Mouse (Mus musculus) G1E (cell line): ENCODE results near the gene Defb25.

Experiments used
- CTCF ChIP-seq: IDR thresholded peaks from 2 replicates; pipeline ENCODE4 v1.5.1; 2012; ENCODE audit warnings: low read depth, low read length, inconsistent platforms, mixed read lengths
- POLR2AphosphoS5 ChIP-seq: IDR thresholded peaks from 2 replicates; pipeline ENCODE4 v1.6.1; 2012; ENCODE audit warnings: low read depth, low read length, inconsistent platforms; ENCODE audit not compliant: insufficient replicate concordance

- TF ChIP-seq POLR2AphosphoS5 = no peak
- TF ChIP-seq CTCF = no peak
Observed at GRCm38 (mm10) chr2:152622151-152622550, 702 bp downstream of the Defb25 start.
